Mouse (Mus musculus) left cerebral cortex, postnatal 4 days (tissue): ENCODE results near the gene 4930480E11Rik. TPM values are rescaled to one million over a fixed set of nuclear protein-coding genes. Genes with fewer than 3 reads are reported as not detected.
"Not testable (repeated sequence)": the region's sequence is repeated elsewhere in the genome, so short reads cannot be mapped to it uniquely, and the experiment has no call there.

Source experiments
- DNase-seq: peaks from one replicate; pipeline ENCODE4 v3.0.0-alpha.2; 2022
- intact Hi-C: fragments of 180-260 bp; cut with DNase I; formaldehyde crosslinking; loops from one replicate; pipeline ENCODE4 v1.15.1; 2025
- total RNA-seq, 2 experiments: library from RNA; stranded (reverse); gene quantifications; 2 replicates each; pipeline ENCODE4 v1.2.3; 2021

The 4930480E11Rik gene
- total RNA-seq = not detected

- intact Hi-C loops = no loop called here
- DNase-seq = no peak
Measured at GRCm38 (mm10) chrX:78369343-78369742, at the start of gene 4930480E11Rik. Gene 4930480E11Rik, plus strand, starts transcription at chrX:78369643.

GRCm38 (mm10) chrX:78403346-78403745 is 33.9 kb downstream of the 4930480E11Rik start:
- DNase-seq, intact Hi-C loops: not testable (repeated sequence)

Other genes starting within 250 kb of the 4930480E11Rik start
- not detected for gene Gm5938, start 244.2 kb upstream of the 4930480E11Rik start, total RNA-seq
- not detected for gene Obp1b, start 182.9 kb upstream of the 4930480E11Rik start, total RNA-seq
- gene Gm14743, start 123.7 kb upstream of the 4930480E11Rik start, total RNA-seq = not detected
- gene Prrg1, start 214.3 kb downstream of the 4930480E11Rik start, total RNA-seq = 1 to 10 TPM; 3.1 to 5.2 TPM